Mouse (Mus musculus) mouse trophoblast stem cell (cell line): ENCODE measurements at regions not wholly inside any gene's neighbourhood (a gene's known extent, or its start where the extent isn't known, plus 50 kb on each side); places are given as distances from the start of the nearest gene placed in this dataset.

Experiments
- in situ Hi-C, 2 experiments: fragments of 300-500 bp; cut with MseI, MboI; formaldehyde crosslinking; loops; 2 replicates in 1 of 2; 3 replicates in 1 of 2; pipeline ENCODE4 v1.15.1; 2025

- in situ Hi-C loops: no loop called here
These were observed 496.0 kb upstream of the Sox11 start for GRCm38 (mm10) chr12:27838384-27838783.

- in situ Hi-C loops: no loop called here
These were observed 483.8 kb upstream of the Sox11 start for GRCm38 (mm10) chr12:27826208-27826607.

- in situ Hi-C loops: no loop called here
These were observed 481.0 kb upstream of the Sox11 start for GRCm38 (mm10) chr12:27823392-27823791.

GRCm38 (mm10) chr12:27796642-27797041, 454.3 kb upstream of the Sox11 start:
- in situ Hi-C loops: no loop called here

GRCm38 (mm10) chr12:27786716-27787291, 444.4 kb upstream of the Sox11 start:
- in situ Hi-C loops: no loop called here

- in situ Hi-C loops: no loop called here
These were observed 438.4 kb upstream of the Sox11 start for GRCm38 (mm10) chr12:27780801-27781200.

GRCm38 (mm10) chr12:27765948-27766347, 423.6 kb upstream of the Sox11 start:
- in situ Hi-C loops: no loop called here

GRCm38 (mm10) chr12:27759016-27759415, 416.6 kb upstream of the Sox11 start:
- in situ Hi-C loops: no loop called here

- in situ Hi-C loops: no loop called here
These were observed 415.3 kb upstream of the Sox11 start for GRCm38 (mm10) chr12:27757641-27758040.

GRCm38 (mm10) chr12:27724619-27725200, 382.3 kb upstream of the Sox11 start:
- in situ Hi-C loops: no loop called here

GRCm38 (mm10) chr12:27680459-27680858, 338.1 kb upstream of the Sox11 start:
- in situ Hi-C loops: no loop called here

- in situ Hi-C loops: no loop called here
These were observed 331.0 kb upstream of the Sox11 start for GRCm38 (mm10) chr12:27673404-27673803.

- in situ Hi-C loops: no loop called here
These were observed 328.3 kb upstream of the Sox11 start for GRCm38 (mm10) chr12:27670650-27671084.

GRCm38 (mm10) chr12:27670190-27670589, 327.8 kb upstream of the Sox11 start:
- in situ Hi-C loops: no loop called here

- in situ Hi-C loops: no loop called here
These were observed 327.2 kb upstream of the Sox11 start for GRCm38 (mm10) chr12:27669542-27669941.

GRCm38 (mm10) chr12:27666456-27666855, 324.1 kb upstream of the Sox11 start:
- in situ Hi-C loops: no loop called here

- in situ Hi-C loops: no loop called here
These were observed 320.8 kb upstream of the Sox11 start for GRCm38 (mm10) chr12:27663126-27663525.

GRCm38 (mm10) chr12:27662723-27663122, 320.3 kb upstream of the Sox11 start:
- in situ Hi-C loops: no loop called here

- in situ Hi-C loops: no loop called here
These were observed 315.2 kb upstream of the Sox11 start for GRCm38 (mm10) chr12:27657536-27657935.

- in situ Hi-C loops: no loop called here
These were observed 311.2 kb upstream of the Sox11 start for GRCm38 (mm10) chr12:27653541-27653940.

- in situ Hi-C loops: no loop called here
These were observed 306.2 kb upstream of the Sox11 start for GRCm38 (mm10) chr12:27648602-27649001.

- in situ Hi-C loops: no loop called here
These were observed 304.3 kb upstream of the Sox11 start for GRCm38 (mm10) chr12:27646497-27647307.

- in situ Hi-C loops: loop anchor here in 1 of 2 experiments (25.0 kb wide), 1 partner anchor 818 kb away; no protein-coding TSS in a partner anchor
These were observed 277.2 kb upstream of the Sox11 start for GRCm38 (mm10) chr12:27619616-27620015.
